Mouse (Mus musculus) heart, embryonic 13.5 days (tissue): ENCODE data around the gene Acvrl1. TPM values are rescaled to one million over a fixed set of nuclear protein-coding genes. Genes with fewer than 3 reads are reported as not detected.
"Not testable (repeated sequence)": the region's sequence is repeated elsewhere in the genome, so short reads cannot be mapped to it uniquely, and the experiment has no call there.

Experiments
- ATAC-seq: fragments of 200-750 bp; cut with Nextera tagmentation; 2 replicates; pipeline ENCODE4 v1.8.0; 2017; ENCODE audit warnings: moderate TSS enrichment; ENCODE audit not compliant: insufficient number of reproducible peaks, low FRiP score, low TSS enrichment; ENCODE audit errors: extremely low read depth
- H3K27ac ChIP-seq: fragments of 300-500 bp; sonication (generic); replicated peaks from 2 replicates; pipeline ENCODE4 v1.5.1; 2015; ENCODE audit warnings: moderate library complexity, mild to moderate bottlenecking, inconsistent platforms
- H3K27me3 ChIP-seq: fragments of 300-500 bp; sonication (generic); replicated peaks from 2 replicates; pipeline ENCODE4 v1.6.1; 2015; ENCODE audit warnings: mild to moderate bottlenecking, inconsistent platforms
- H3K36me3 ChIP-seq: fragments of 300-500 bp; sonication (generic); 2 replicates; pipeline ENCODE4 v1.6.1; 2015; ENCODE audit warnings: mild to moderate bottlenecking, inconsistent platforms
- H3K4me1 ChIP-seq: fragments of 300-500 bp; sonication (generic); 2 replicates; pipeline ENCODE4 v1.6.1; 2015; ENCODE audit warnings: inconsistent platforms
- H3K4me2 ChIP-seq: fragments of 300-500 bp; sonication (generic); 2 replicates; pipeline ENCODE4 v1.6.1; 2015; ENCODE audit warnings: inconsistent platforms, mild to moderate bottlenecking, moderate library complexity
- H3K4me3 ChIP-seq: fragments of 300-500 bp; sonication (generic); 2 replicates; pipeline ENCODE4 v1.5.1; 2015; ENCODE audit warnings: moderate library complexity, mild to moderate bottlenecking, inconsistent platforms
- H3K9ac ChIP-seq: fragments of 300-500 bp; sonication (generic); 2 replicates; pipeline ENCODE4 v1.6.1; 2015; ENCODE audit warnings: inconsistent platforms, mild to moderate bottlenecking, moderate library complexity
- H3K9me3 ChIP-seq: fragments of 300-500 bp; sonication (generic); 2 replicates; pipeline ENCODE4 v1.6.1; 2016; ENCODE audit warnings: inconsistent platforms
- WGBS: fragments of 180-500 bp; shearing (Covaris S2); methylation state at CpG from one replicate; pipeline ENCODE4 v1.1.7; 2015; ENCODE audit warnings: mixed read lengths; 5-methylcytosine and 5-hydroxymethylcytosine counted together
- polyA plus RNA-seq: library from polyadenylated mRNA; unstranded; fragments of >200 nt; fragmentation: Nextera tagmentation; extraction: Ambion mirVana; gene quantifications from 2 replicates; pipeline ENCODE4 v1.2.1, GENCODE M21; 2015

The Acvrl1 gene
- polyA plus RNA-seq, 1 experiment from 2014 or later, result 7.0 TPM

DNA sequence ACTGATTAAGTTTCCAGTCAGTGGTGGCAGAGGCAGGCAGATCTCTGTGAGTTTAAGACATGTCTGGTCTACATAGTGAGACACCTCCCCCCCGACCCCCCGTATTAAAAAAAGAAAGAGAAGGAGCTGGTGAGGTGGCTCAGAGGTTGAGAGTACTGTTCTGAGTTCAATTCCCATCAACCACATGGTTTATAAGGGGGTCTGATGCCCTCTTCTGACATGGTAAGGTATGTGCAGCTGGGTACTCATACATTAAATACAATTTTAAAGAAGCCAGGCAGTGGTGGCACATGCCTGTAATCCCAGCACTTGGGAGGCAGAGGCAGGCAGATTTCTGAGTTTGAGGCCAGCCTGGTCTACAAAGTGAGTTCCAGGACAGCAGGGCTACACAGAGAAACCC, 14.5 kb upstream of the Acvrl1 start:
- H3K36me3 ChIP-seq, H3K9me3 ChIP-seq, H3K9ac ChIP-seq, ATAC-seq, H3K27ac ChIP-seq, H3K4me3 ChIP-seq, H3K4me1 ChIP-seq, H3K4me2 ChIP-seq: not testable (repeated sequence)
- peaks cover 14% of the 10 kb centered on the region for H3K27me3 ChIP-seq
- 83% methylated on average over 2 of the region's 2 CpGs for WGBS

DNA sequence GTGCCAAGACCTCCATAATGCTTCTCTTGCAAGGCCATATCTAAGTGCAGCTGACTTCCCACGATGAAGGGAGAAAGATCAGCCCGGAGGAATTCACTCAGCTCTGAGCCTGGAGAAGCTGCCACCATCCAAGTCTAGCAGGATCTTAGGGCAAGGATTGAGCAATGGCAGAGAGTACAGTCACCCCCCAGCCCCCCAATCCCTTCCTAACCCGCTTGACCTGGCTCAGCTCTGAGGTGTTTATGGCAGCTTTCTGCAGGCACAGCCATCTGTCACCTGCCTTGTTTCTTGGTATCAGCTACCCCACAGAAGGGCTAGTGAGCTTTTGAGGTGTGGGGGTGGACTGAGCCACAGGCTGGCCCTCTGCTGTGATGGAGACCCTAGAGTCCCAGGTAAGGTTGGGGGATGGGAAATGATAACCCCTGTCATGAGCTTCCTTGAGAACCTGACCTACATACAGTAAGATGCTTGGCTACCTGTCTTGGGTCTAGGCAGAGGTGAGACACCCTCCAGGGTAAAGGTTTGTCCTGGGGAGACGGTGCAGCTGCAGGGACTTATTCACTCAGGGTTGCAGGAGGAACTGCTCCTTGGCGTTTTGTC, 12.7 kb upstream of the Acvrl1 start, which contains the start of gene Ankrd33:
Ankrd33 (plus strand) TSS at position 245 of the 600 bp plus-strand sequence.
- Histone ChIP-seq H3K27me3 (peaks cover 9% of the 10 kb centered on the region), H3K4me3 (no peak within 1 kb of the TSS), H3K4me2 (no peak within 1 kb of the TSS), H3K36me3 (no peaks in the 10 kb centered on the region), H3K9ac (no peak within 1 kb of the TSS), H3K4me1 (no peaks in the 10 kb centered on the region), H3K9me3 (peaks cover 4% of the 10 kb centered on the region), H3K27ac (no peak within 1 kb of the TSS)
- no peak for ATAC-seq
- 74% methylated on average over 5 of the region's 5 CpGs for WGBS

- Histone ChIP-seq H3K27me3 (no peaks in the 10 kb centered on the region), H3K9me3 (peaks cover 4% of the 10 kb centered on the region), H3K36me3 (no peaks in the 10 kb centered on the region), H3K4me1 (peaks cover 7% of the 10 kb centered on the region; the same call in 1 of the 2 replicates), H3K27ac (no peak overlapping the region), H3K9ac (no peak overlapping the region), H3K4me2 (no peak overlapping the region), H3K4me3 (no peak overlapping the region)
- no peak for ATAC-seq
- WGBS, result 55% methylated on average over 14 of the region's 14 CpGs
Measured at GRCm38 (mm10) chr15:101118399-101119125, 9.8 kb upstream of the Acvrl1 start.

GRCm38 (mm10) chr15:101121411-101122289, 6.7 kb upstream of the Acvrl1 start:
- Histone ChIP-seq H3K36me3 (no peaks in the 10 kb centered on the region), H3K4me2 (no peak overlapping the region), H3K9ac (no peak overlapping the region), H3K27ac (no peak overlapping the region), H3K27me3 (peaks cover 13% of the 10 kb centered on the region; the same call in 1 of the 2 replicates), H3K4me1 (peaks cover 11% of the 10 kb centered on the region; the same call in 1 of the 2 replicates), H3K9me3 (peaks cover 3% of the 10 kb centered on the region; the same call in 1 of the 2 replicates), H3K4me3 (no peak overlapping the region)
- ATAC-seq, result no peak
- 68% methylated on average over 9 of the region's 9 CpGs for WGBS

DNA sequence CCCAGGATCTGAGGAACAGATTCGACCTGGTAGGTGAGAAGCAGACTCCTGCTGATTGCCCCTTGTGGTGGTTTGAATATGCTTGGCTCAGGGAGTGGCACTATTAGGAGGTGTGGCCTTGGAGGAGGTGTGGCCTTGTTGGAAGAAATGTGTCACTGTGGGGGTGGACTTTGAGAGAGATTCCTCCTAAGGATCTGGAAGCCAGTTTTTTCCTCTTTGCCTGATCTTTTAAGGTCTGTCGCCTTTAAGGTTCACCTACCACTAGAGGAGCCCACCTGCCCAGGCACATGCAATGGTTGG, 6.1 kb upstream of the Acvrl1 start:
- Histone ChIP-seq H3K36me3 (no peaks in the 10 kb centered on the region), H3K4me3 (no peak overlapping the region), H3K4me2 (no peak overlapping the region), H3K9me3 (peaks cover 3% of the 10 kb centered on the region; the same call in 1 of the 2 replicates), H3K9ac (no peak overlapping the region), H3K4me1 (peaks cover 14% of the 10 kb centered on the region; the same call in 1 of the 2 replicates), H3K27me3 (peaks cover 19% of the 10 kb centered on the region), H3K27ac (no peak overlapping the region)
- 28% methylated on average over 2 of the region's 2 CpGs for WGBS
- no peak for ATAC-seq

GRCm38 (mm10) chr15:101123202-101123601, 5.1 kb upstream of the Acvrl1 start:
- 52% methylated on average over 4 of the region's 4 CpGs for WGBS
- H3K9ac ChIP-seq, result no peak overlapping the region
- H3K27me3 ChIP-seq, result peaks cover 28% of the 10 kb centered on the region
- no peak for ATAC-seq
- peak overlapping the region; percentile 59 for H3K27ac ChIP-seq
- H3K36me3 ChIP-seq, result no peaks in the 10 kb centered on the region
- peaks cover 20% of the 10 kb centered on the region; the same call in 1 of the 2 replicates for H3K4me1 ChIP-seq
- peaks cover 3% of the 10 kb centered on the region; the same call in 1 of the 2 replicates for H3K9me3 ChIP-seq
- H3K4me2 ChIP-seq, result no peak overlapping the region
- no peak overlapping the region for H3K4me3 ChIP-seq

DNA sequence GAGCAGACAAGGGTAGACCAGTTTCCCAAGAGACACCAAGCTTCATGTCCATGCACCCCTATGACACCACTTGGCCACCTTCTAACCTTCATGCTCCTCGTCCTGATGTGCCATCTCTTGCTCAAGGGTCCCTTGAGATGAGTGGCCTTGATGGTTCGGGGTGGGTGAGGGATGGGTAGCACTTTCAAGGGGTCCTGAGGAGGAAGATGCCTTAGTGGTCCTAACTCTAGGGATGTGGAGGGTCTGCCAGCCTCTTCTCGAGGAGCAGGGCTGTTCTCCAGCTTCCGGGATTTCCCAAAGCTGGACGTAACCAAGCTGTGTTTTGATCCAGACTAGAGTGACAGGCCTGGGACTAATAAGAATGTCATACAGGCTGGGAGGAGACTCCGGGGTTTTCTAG, 2.8 kb upstream of the Acvrl1 start:
- Histone ChIP-seq H3K9ac (no peak overlapping the region), H3K4me1 (peaks cover 38% of the 10 kb centered on the region), H3K4me3 (no peak overlapping the region), H3K9me3 (peaks cover 3% of the 10 kb centered on the region; the same call in 1 of the 2 replicates), H3K36me3 (no peaks in the 10 kb centered on the region), H3K4me2 (no peak overlapping the region), H3K27me3 (peaks cover 49% of the 10 kb centered on the region), H3K27ac (no peak overlapping the region)
- 71% methylated on average over 6 of the region's 6 CpGs for WGBS
- no peak for ATAC-seq

- Histone ChIP-seq H3K9ac (no peak overlapping the region), H3K36me3 (no peaks in the 10 kb centered on the region), H3K4me1 (peaks cover 49% of the 10 kb centered on the region), H3K27ac (peak overlapping the region; percentile 62; the same call in 1 of the 2 replicates), H3K27me3 (peaks cover 60% of the 10 kb centered on the region), H3K4me2 (no peak overlapping the region), H3K4me3 (no peak overlapping the region), H3K9me3 (peaks cover 3% of the 10 kb centered on the region; the same call in 1 of the 2 replicates)
- 73% methylated on average over 12 of the region's 12 CpGs for WGBS
- no peak for ATAC-seq
Measured at GRCm38 (mm10) chr15:101126876-101127544, 1.3 kb upstream of the Acvrl1 start.

DNA sequence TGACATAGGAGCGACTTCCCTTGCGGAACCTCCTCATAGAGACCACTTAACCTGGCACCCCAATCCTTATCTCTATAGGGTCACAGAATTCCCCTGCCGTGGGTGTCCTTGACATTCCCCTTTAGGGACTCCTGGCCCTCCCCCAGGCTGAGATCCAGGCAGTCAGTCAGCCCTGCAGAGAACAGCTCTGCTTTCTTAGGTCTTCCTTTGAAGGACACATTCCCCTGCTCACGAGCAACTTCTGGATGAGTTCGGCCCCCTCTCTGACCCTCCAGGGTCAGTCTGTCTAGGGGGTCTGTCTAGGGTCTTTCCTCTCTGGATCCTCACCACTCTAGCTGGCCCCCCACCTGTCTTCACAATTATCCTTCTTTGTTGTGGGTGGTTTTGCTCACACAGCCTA, 1.1 kb downstream of the Acvrl1 start:
- peak overlapping the region; percentile 57 for H3K4me3 ChIP-seq
- peaks cover 64% of the 10 kb centered on the region for H3K4me1 ChIP-seq
- peaks cover 83% of the 10 kb centered on the region for H3K27me3 ChIP-seq
- H3K36me3 ChIP-seq, result no peaks in the 10 kb centered on the region
- no peak for ATAC-seq
- peaks cover 3% of the 10 kb centered on the region; the same call in 1 of the 2 replicates for H3K9me3 ChIP-seq
- whole genome bisulfite sequencing, result 20% methylated on average over 5 of the region's 5 CpGs
- peak overlapping the region; percentile 85 for H3K4me2 ChIP-seq
- no peak overlapping the region for H3K27ac ChIP-seq
- H3K9ac ChIP-seq, result peak overlapping the region; percentile 82

DNA sequence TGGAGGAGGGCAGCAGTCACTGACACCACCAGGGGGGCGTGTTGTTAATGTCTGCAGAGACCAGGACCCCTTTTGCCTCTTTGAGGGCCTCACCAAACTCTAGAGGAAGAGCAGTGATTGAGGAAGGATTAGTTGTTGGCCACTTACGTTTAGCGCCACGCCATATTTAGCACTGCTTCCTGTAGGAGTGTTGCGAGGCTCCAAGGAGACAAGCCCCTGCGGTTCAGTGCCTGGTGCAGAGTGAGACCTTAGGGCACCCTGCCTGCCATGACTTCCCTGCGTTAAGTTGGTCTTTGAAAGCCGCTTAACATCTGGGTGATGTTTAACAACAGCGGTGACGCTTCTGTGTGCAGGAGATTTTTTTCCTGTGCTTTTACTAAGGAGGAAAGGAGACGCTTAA, 3.2 kb downstream of the Acvrl1 start:
- 13% methylated on average over 11 of the region's 11 CpGs for WGBS
- Histone ChIP-seq H3K9me3 (no peaks in the 10 kb centered on the region), H3K36me3 (no peaks in the 10 kb centered on the region), H3K27ac (no peak overlapping the region), H3K4me3 (peak overlapping the region; percentile 4; the same call in 1 of the 2 replicates), H3K4me1 (peaks cover 63% of the 10 kb centered on the region), H3K4me2 (peak overlapping the region; percentile 39), H3K27me3 (peaks cover 88% of the 10 kb centered on the region), H3K9ac (0 out of 2 replicates have a peak overlapping the region, but pooled peaks have one; percentile 38)
- no peak for ATAC-seq
